ENCODE assay signal across 8 mouse cellular contexts in genomic region chr6:91509326-91509725, GRCm38 (mm10). TPM values are rescaled to one million over a fixed set of nuclear protein-coding genes. Genes with fewer than 3 reads are reported as not detected.
A peak's percentile ranks its signal among the peaks of the same experiment; 100 is the strongest.
DNase-seq lines count a peak whose midpoint lies in the region; ATAC-seq and TF ChIP-seq lines count a peak whose summit lies in the region.

No protein-coding gene starts in this region.

- H3K9ac ChIP-seq in forebrain, embryonic 11.5 days (ENCODE audit: low read length): no peak overlapping the region
- no peak overlapping the region for H3K9ac ChIP-seq in forebrain, embryonic 16.5 days (replicated peaks; ENCODE audit: low read depth, low read length)

- H3K27me3 ChIP-seq in forebrain, embryonic 11.5 days (ENCODE audit: control insufficient read depth, insufficient read depth, low read length): no peaks in the 10 kb centered on the region
- no peaks in the 10 kb centered on the region for H3K27me3 ChIP-seq in forebrain, embryonic 16.5 days (replicated peaks; ENCODE audit: control insufficient read depth, insufficient read depth, low read length)

- WGBS in forebrain, embryonic 11.5 days: 46% methylated on average over 7 of the region's 7 CpGs
- 44% methylated on average over 7 of the region's 7 CpGs for WGBS in forebrain, embryonic 16.5 days

- peak; percentile 93 for TF ChIP-seq CTCF in embryonic fibroblast, embryonic 13.5 days (IDR thresholded peaks at IDR 0.05; ENCODE audit: borderline replicate concordance, insufficient read depth, low read length)

- no peak overlapping the region for H3K27ac ChIP-seq in forebrain, embryonic 11.5 days (ENCODE audit: low read depth, low read length)
- H3K27ac ChIP-seq in forebrain, embryonic 16.5 days (ENCODE audit: low read length): no peak overlapping the region
- H3K27ac ChIP-seq in embryonic fibroblast, embryonic 13.5 days (ENCODE audit: insufficient read depth, low read length): no peak overlapping the region

- H3K36me3 ChIP-seq in forebrain, embryonic 11.5 days (ENCODE audit: control insufficient read depth, insufficient read depth, low read length): peaks cover 2% of the 10 kb centered on the region; the same call in 1 of the 2 replicates
- H3K36me3 ChIP-seq in forebrain, embryonic 16.5 days (ENCODE audit: control insufficient read depth, insufficient read depth): peaks cover 20% of the 10 kb centered on the region

- H3K4me3 ChIP-seq in forebrain, embryonic 11.5 days (ENCODE audit: low read depth, low read length): no peak overlapping the region
- H3K4me3 ChIP-seq in forebrain, embryonic 16.5 days (replicated peaks; ENCODE audit: low read length): no peak overlapping the region
- H3K4me3 ChIP-seq in embryonic fibroblast, embryonic 13.5 days (ENCODE audit: insufficient read depth, low read length): no peak overlapping the region

- TF ChIP-seq POLR2A in embryonic fibroblast, embryonic 13.5 days (IDR thresholded peaks at IDR 0.05; ENCODE audit: low read depth, low read length): no peak

- no peak for ATAC-seq in forebrain, embryonic 11.5 days (replicated peaks; ENCODE audit: low FRiP score)
- ATAC-seq in forebrain, embryonic 16.5 days: no peak
- ATAC-seq in megakaryocyte progenitor cell, adult 5-6 weeks (replicated peaks; ENCODE audit: poor library complexity): peak; percentile 71

- no peaks in the 10 kb centered on the region for H3K9me3 ChIP-seq in forebrain, embryonic 11.5 days (ENCODE audit: control insufficient read depth, low read length)
- no peaks in the 10 kb centered on the region for H3K9me3 ChIP-seq in forebrain, embryonic 16.5 days (ENCODE audit: control insufficient read depth, low read length)

- no peaks in the 10 kb centered on the region for H3K4me1 ChIP-seq in forebrain, embryonic 11.5 days (replicated peaks; ENCODE audit: control insufficient read depth, insufficient read depth, low read length)
- H3K4me1 ChIP-seq in forebrain, embryonic 16.5 days (replicated peaks; ENCODE audit: control insufficient read depth, insufficient read depth, low read length): peaks cover 2% of the 10 kb centered on the region; the same call in 1 of the 2 replicates
- no peaks in the 10 kb centered on the region for H3K4me1 ChIP-seq in embryonic fibroblast, embryonic 13.5 days (ENCODE audit: control insufficient read depth, insufficient read depth, low read length)

- H3K4me2 ChIP-seq in forebrain, embryonic 11.5 days (ENCODE audit: low read depth, low read length, severe bottlenecking): no peak overlapping the region
- no peak overlapping the region for H3K4me2 ChIP-seq in forebrain, embryonic 16.5 days (ENCODE audit: low read length)

- DNase-seq in forebrain, embryonic 11.5 days (ENCODE audit: low spot score): peak; percentile 88
- DNase-seq in B cell, adult 2 months: peak; percentile 81
- DNase-seq in adrenal gland, postnatal 4 days (ENCODE audit: low spot score in 2 of 2): peak; percentile 60 to 61
- DNase-seq in kidney, postnatal 25 days: peak; percentile 76 to 77
- DNase-seq in spleen, postnatal 4 days (ENCODE audit: low spot score in 2 of 2): peak; percentile 76 to 93

RNA-seq across cellular contexts. Expression of gene Xpc, which starts 6.4 kb away (rescaled TPM):
- 22.5 and 23.1 TPM in 2 replicates for polyA plus RNA-seq in forebrain, embryonic 11.5 days (2014; fragmentation: Nextera tagmentation; extraction: Ambion mirVana)
- 20.1 and 21.3 TPM in 2 replicates for polyA plus RNA-seq in forebrain, embryonic 16.5 days (2015; fragmentation: Nextera tagmentation; extraction: Ambion mirVana)
- 10 to 100 TPM; 21.8 to 23.0 TPM for total RNA-seq in adrenal gland, postnatal 4 days (2021)
- 5.7 and 7.7 TPM in 2 replicates for polyA plus RNA-seq in embryonic fibroblast, embryonic 13.5 days (2011; ENCODE audit: insufficient read length, low read depth, missing spikeins)
- total RNA-seq in megakaryocyte progenitor cell, adult 5-6 weeks (2015): 31.1 and 31.6 TPM in 2 replicates
- total RNA-seq in megakaryocyte progenitor cell, adult 5-6 weeks (2017): 79.0 and 80.6 TPM in 2 replicates

RNA-seq across cellular contexts. Expression of gene Lsm3, which starts 6.4 kb away (rescaled TPM):
- 324 and 325 TPM in 2 replicates for polyA plus RNA-seq in forebrain, embryonic 11.5 days (2014; fragmentation: Nextera tagmentation; extraction: Ambion mirVana)
- polyA plus RNA-seq in forebrain, embryonic 16.5 days (2015; fragmentation: Nextera tagmentation; extraction: Ambion mirVana): 162 and 174 TPM in 2 replicates
- 10 to 100 TPM; 58.6 to 62.8 TPM for total RNA-seq in adrenal gland, postnatal 4 days (2021)
- 70.3 and 96.0 TPM in 2 replicates for polyA plus RNA-seq in embryonic fibroblast, embryonic 13.5 days (2011; ENCODE audit: insufficient read length, low read depth, missing spikeins)
- 148 and 154 TPM in 2 replicates for total RNA-seq in megakaryocyte progenitor cell, adult 5-6 weeks (2015)
- 468 and 492 TPM in 2 replicates for total RNA-seq in megakaryocyte progenitor cell, adult 5-6 weeks (2017)

RNA-seq across cellular contexts. Expression of gene Tmem43, which starts 35.8 kb away (rescaled TPM):
- polyA plus RNA-seq in forebrain, embryonic 11.5 days (2014; fragmentation: Nextera tagmentation; extraction: Ambion mirVana): 71.0 and 76.5 TPM in 2 replicates
- polyA plus RNA-seq in forebrain, embryonic 16.5 days (2015; fragmentation: Nextera tagmentation; extraction: Ambion mirVana): 60.6 and 63.2 TPM in 2 replicates
- total RNA-seq in adrenal gland, postnatal 4 days (2021): 10 to 100 TPM; 40.6 to 42.4 TPM
- polyA plus RNA-seq in embryonic fibroblast, embryonic 13.5 days (2011; ENCODE audit: insufficient read length, low read depth, missing spikeins): 99.4 and 116 TPM in 2 replicates
- total RNA-seq in megakaryocyte progenitor cell, adult 5-6 weeks (2015): 53.7 and 59.0 TPM in 2 replicates
- 58.1 and 70.3 TPM in 2 replicates for total RNA-seq in megakaryocyte progenitor cell, adult 5-6 weeks (2017)

RNA-seq across cellular contexts. Expression of gene Chchd4, which starts 36.0 kb away (rescaled TPM):
- polyA plus RNA-seq in forebrain, embryonic 11.5 days (2014; fragmentation: Nextera tagmentation; extraction: Ambion mirVana): 29.6 and 32.8 TPM in 2 replicates
- 33.7 and 40.4 TPM in 2 replicates for polyA plus RNA-seq in forebrain, embryonic 16.5 days (2015; fragmentation: Nextera tagmentation; extraction: Ambion mirVana)
- 10 to 100 TPM; 17.0 to 17.6 TPM for total RNA-seq in adrenal gland, postnatal 4 days (2021)
- polyA plus RNA-seq in embryonic fibroblast, embryonic 13.5 days (2011; ENCODE audit: insufficient read length, low read depth, missing spikeins): 5.3 and 5.8 TPM in 2 replicates
- 25.5 and 28.2 TPM in 2 replicates for total RNA-seq in megakaryocyte progenitor cell, adult 5-6 weeks (2015)
- 24.3 TPM in 2 replicates for total RNA-seq in megakaryocyte progenitor cell, adult 5-6 weeks (2017)
